Mouse (Mus musculus): Measurements from ENCODE around the gene Btbd11. TPM values are rescaled to one million over a fixed set of nuclear protein-coding genes. Genes with fewer than 3 reads are reported as not detected.

The Btbd11 gene
- polyA plus RNA-seq, 1 experiment: 7.8 TPM

DNA sequence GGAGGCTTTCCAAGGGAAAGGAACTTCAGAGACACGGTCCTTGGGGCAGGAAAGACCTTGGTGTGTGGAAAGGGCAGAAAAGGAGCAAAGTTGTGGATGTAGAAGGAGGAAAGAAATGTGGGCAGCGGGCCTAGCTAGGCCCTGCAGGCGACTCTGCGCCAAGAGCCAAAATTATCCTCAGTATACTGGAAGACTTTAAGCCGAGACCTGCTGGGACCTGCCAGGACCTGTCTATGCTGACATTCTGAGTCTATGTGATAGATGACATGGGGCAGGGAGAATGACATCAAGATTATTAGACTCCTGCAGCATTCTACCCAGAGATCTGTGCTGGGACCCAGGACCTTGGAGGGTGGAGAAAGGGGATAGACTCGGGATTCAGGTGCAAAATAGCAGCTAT lies 234.5 kb downstream of the Btbd11 start:
- no peak overlapping the region for H3K27ac ChIP-seq (ENCODE audit: insufficient read depth, low read length)
- no peaks in the 10 kb centered on the region for H3K36me3 ChIP-seq (ENCODE audit: control insufficient read depth, insufficient read depth, low read length)
- 87% methylated on average over 6 of the region's 6 CpGs for WGBS
- no peak for DNase-seq (ENCODE audit: low read depth in 1 of 2, low spot score in 2 of 2)
- no peak overlapping the region for H3K4me3 ChIP-seq (ENCODE audit: extremely low read depth, insufficient read depth, insufficient read length)
- no peaks in the 10 kb centered on the region; the same call in 1 of the 2 replicates for H3K4me1 ChIP-seq (ENCODE audit: control insufficient read depth, insufficient read depth, insufficient read length)
- no peaks in the 10 kb centered on the region for H3K27me3 ChIP-seq (ENCODE audit: control insufficient read depth, insufficient read depth, low read length)
- TF ChIP-seq CTCF (IDR thresholded peaks at IDR 0.05; ENCODE audit: extremely low read depth, insufficient read depth, insufficient read length, insufficient replicate concordance) (no peak), POLR2A (IDR thresholded peaks at IDR 0.05; ENCODE audit: low read depth, low read length) (no peak)

DNA sequence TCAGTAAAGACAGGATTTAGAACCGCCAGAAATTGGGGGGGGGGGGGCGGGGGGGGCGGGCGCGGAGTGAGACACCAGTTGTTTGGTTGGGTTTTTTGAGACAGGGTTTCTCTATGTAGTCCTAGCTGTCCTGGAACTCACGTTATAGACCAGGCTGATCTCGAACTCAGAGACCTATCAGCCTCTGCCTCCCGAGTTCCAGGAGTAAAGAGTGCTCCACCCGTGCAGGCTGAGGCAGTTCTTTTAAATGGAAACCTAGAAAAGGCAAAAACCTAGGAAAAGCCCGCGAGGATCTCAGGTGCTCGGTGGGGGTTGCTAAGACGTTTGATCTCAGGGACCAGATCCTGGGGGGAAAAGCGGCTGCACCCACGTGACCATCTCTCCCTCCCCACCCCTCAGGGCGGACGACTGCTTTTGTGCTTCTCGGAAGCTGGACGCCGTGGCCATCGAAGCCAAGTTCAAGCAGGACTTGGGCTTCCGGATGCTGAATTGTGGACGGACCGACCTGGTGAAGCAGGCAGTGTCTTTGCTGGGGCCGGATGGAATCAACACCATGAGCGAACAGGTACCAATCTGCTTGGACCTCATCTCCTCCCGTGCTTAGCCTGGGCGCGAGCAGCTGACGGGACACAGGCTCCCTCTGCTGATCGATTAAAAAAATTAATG lies 238.0 kb downstream of the Btbd11 start:
- peak; percentile 48; the same call in 1 of the 2 replicates for TF ChIP-seq CTCF (IDR thresholded peaks at IDR 0.05; ENCODE audit: extremely low read depth, insufficient read depth, insufficient read length, insufficient replicate concordance)
- no peak for TF ChIP-seq POLR2A (IDR thresholded peaks at IDR 0.05; ENCODE audit: low read depth, low read length)
- 6% methylated on average over 31 of the region's 31 CpGs for WGBS
- H3K4me3 ChIP-seq (ENCODE audit: extremely low read depth, insufficient read depth, insufficient read length): peak overlapping the region; percentile 36; the same call in 1 of the 2 replicates

DNA sequence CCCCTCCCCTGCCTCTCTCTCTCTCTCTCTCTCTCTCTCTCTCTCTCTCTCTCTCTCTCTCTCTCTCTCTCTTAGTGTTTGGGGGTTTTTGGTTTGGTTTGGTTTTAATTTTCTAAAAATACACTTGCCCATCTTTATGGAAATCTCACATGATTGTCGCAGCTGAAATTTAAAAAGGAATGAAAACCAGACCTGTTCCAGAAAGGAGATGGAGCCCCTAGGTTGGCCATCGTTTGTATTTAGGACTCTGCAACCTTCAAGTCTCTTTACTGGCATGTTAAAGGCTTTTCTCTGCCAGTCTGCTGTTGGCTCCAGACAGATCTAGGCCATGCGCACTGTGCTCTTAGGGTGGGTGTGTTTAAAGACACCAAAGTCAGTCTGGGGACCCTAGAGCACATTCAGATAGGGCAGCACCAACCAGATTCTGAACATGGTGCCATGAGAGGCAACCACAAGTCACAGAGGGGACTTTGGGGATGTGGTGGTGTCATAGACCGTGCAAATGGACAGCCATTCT lies 238.6 kb downstream of the Btbd11 start:
- H3K27ac ChIP-seq (ENCODE audit: insufficient read depth, low read length): no peak overlapping the region
- 60% methylated on average over 4 of the region's 4 CpGs for WGBS
- TF ChIP-seq POLR2A (IDR thresholded peaks at IDR 0.05; ENCODE audit: low read depth, low read length): no peak
- no peak for TF ChIP-seq CTCF (IDR thresholded peaks at IDR 0.05; ENCODE audit: extremely low read depth, insufficient read depth, insufficient read length, insufficient replicate concordance)

More for the DNA sequence above, 238.0 kb downstream of the Btbd11 start:
- Histone ChIP-seq H3K27me3 (ENCODE audit: control insufficient read depth, insufficient read depth, low read length) (no peaks in the 10 kb centered on the region), H3K36me3 (ENCODE audit: control insufficient read depth, insufficient read depth, low read length) (no peaks in the 10 kb centered on the region), H3K27ac (ENCODE audit: insufficient read depth, low read length) (no peak overlapping the region), H3K4me1 (ENCODE audit: control insufficient read depth, insufficient read depth, insufficient read length) (no peaks in the 10 kb centered on the region; the same call in 1 of the 2 replicates)
- DNase-seq (ENCODE audit: low read depth in 1 of 2, low spot score in 2 of 2): peak in 1 of 2 experiments; percentile 2

DNA sequence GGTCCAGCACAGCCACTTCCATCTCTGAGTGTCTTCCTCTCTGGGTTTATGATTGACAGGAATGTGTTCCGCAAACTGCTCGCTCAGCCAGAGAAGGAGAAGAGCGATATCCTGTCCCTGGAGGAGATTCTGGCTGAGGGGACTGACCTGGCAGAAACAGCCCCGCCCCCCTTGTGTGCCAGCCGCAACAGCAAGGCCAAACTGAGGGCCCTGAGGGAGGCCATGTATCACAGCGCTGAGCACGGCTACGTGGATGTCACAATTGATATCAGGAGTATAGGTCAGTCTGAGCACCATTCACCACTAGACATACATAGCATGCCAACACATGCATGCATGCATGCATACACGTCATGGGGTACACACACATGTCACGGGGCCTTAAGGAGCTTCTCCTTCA lies 245.4 kb downstream of the Btbd11 start:
- 91% methylated on average over 10 of the region's 10 CpGs for WGBS
- no peak for TF ChIP-seq CTCF (IDR thresholded peaks at IDR 0.05; ENCODE audit: extremely low read depth, insufficient read depth, insufficient read length, insufficient replicate concordance)
- TF ChIP-seq POLR2A (IDR thresholded peaks at IDR 0.05; ENCODE audit: low read depth, low read length): no peak
- no peaks in the 10 kb centered on the region for H3K4me1 ChIP-seq (ENCODE audit: control insufficient read depth, insufficient read depth, insufficient read length)

More for the DNA sequence above, 238.6 kb downstream of the Btbd11 start:
- Histone ChIP-seq H3K4me1 (ENCODE audit: control insufficient read depth, insufficient read depth, insufficient read length) (no peaks in the 10 kb centered on the region; the same call in 1 of the 2 replicates), H3K36me3 (ENCODE audit: control insufficient read depth, insufficient read depth, low read length) (no peaks in the 10 kb centered on the region), H3K4me3 (ENCODE audit: extremely low read depth, insufficient read depth, insufficient read length) (no peak overlapping the region), H3K27me3 (ENCODE audit: control insufficient read depth, insufficient read depth, low read length) (no peaks in the 10 kb centered on the region)
- DNase-seq (ENCODE audit: low read depth in 1 of 2, low spot score in 2 of 2): no peak

DNA sequence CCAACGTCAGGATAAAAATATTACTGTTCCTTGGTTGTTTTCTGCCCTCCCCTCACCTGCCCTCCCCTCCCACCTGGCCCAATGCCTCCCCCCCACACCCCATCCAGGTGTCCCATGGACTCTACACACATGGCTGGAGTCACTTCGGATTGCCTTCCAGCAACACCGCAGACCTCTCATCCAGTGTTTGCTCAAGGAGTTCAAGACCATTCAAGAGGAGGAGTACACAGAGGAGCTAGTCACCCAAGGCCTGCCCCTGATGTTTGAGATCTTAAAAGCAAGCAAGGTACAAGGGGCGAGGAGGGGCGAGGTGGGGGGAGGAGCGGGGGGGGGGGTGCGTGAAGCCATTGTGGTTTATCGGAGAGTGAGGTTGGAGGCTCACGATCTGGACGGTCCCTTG lies 247.0 kb downstream of the Btbd11 start:
- Histone ChIP-seq H3K27ac (ENCODE audit: insufficient read depth, low read length) (no peak overlapping the region), H3K36me3 (ENCODE audit: control insufficient read depth, insufficient read depth, low read length) (no peaks in the 10 kb centered on the region), H3K4me3 (ENCODE audit: extremely low read depth, insufficient read depth, insufficient read length) (no peak overlapping the region), H3K4me1 (ENCODE audit: control insufficient read depth, insufficient read depth, insufficient read length) (no peaks in the 10 kb centered on the region), H3K27me3 (ENCODE audit: control insufficient read depth, insufficient read depth, low read length) (no peaks in the 10 kb centered on the region)
- DNase-seq (ENCODE audit: low read depth in 1 of 2, low spot score in 2 of 2): no peak
- TF ChIP-seq CTCF (IDR thresholded peaks at IDR 0.05; ENCODE audit: extremely low read depth, insufficient read depth, insufficient read length, insufficient replicate concordance) (no peak), POLR2A (IDR thresholded peaks at IDR 0.05; ENCODE audit: low read depth, low read length) (no peak)
- 96% methylated on average over 10 of the region's 10 CpGs for WGBS

More for the DNA sequence above, 245.4 kb downstream of the Btbd11 start:
- no peak for DNase-seq (ENCODE audit: low read depth in 1 of 2, low spot score in 2 of 2)
- Histone ChIP-seq H3K4me3 (ENCODE audit: extremely low read depth, insufficient read depth, insufficient read length) (no peak overlapping the region), H3K36me3 (ENCODE audit: control insufficient read depth, insufficient read depth, low read length) (no peaks in the 10 kb centered on the region), H3K27ac (ENCODE audit: insufficient read depth, low read length) (no peak overlapping the region), H3K27me3 (ENCODE audit: control insufficient read depth, insufficient read depth, low read length) (no peaks in the 10 kb centered on the region)

DNA sequence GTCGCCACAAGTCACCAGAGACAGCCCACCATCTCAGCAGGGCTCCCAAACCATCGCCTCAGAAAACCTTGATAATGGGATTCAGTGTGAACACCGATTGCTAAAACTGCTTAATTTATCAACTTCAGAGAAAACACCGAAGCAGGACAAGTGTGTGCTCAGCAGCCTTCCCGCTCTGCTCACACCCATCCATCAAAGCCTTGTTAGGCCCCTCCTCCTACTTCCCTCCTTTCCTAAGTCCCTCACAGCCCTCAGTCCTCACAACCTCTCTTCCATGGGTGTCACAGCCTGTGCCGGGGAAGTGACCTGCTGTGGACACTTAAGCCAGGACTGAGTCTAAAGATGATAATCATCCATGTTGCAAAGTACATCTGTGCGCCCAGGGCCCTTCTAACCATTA lies 251.0 kb downstream of the Btbd11 start:
- Histone ChIP-seq H3K27ac (ENCODE audit: insufficient read depth, low read length) (no peak overlapping the region), H3K4me3 (ENCODE audit: extremely low read depth, insufficient read depth, insufficient read length) (no peak overlapping the region), H3K36me3 (ENCODE audit: control insufficient read depth, insufficient read depth, low read length) (no peaks in the 10 kb centered on the region), H3K27me3 (ENCODE audit: control insufficient read depth, insufficient read depth, low read length) (no peaks in the 10 kb centered on the region), H3K4me1 (ENCODE audit: control insufficient read depth, insufficient read depth, insufficient read length) (no peaks in the 10 kb centered on the region)
- WGBS: 55% methylated on average over 7 of the region's 7 CpGs
- no peak for TF ChIP-seq CTCF (IDR thresholded peaks at IDR 0.05; ENCODE audit: extremely low read depth, insufficient read depth, insufficient read length, insufficient replicate concordance)
- no peak for TF ChIP-seq POLR2A (IDR thresholded peaks at IDR 0.05; ENCODE audit: low read depth, low read length)
- no peak for DNase-seq (ENCODE audit: low read depth in 1 of 2, low spot score in 2 of 2)

DNA sequence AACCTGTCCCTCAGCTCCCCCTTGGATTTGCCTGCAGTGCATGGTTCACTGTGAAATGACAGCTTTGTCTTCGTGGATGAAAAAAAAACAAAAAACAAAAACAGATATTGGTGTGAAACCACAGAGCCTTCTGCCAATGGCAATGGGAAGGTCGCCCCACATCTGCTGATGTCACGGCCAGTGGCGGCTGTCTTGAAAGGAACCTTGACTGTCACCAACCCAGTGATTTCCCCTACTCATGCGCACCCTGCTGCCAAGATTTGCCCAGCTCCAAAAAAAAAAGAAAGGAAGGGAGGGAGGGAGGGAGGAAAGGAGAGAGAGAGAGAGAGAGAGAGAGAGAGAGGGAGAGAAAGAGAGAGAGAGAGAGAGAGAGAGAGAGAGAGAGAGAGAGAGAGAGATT lies 251.5 kb downstream of the Btbd11 start:
- no peak overlapping the region for H3K27ac ChIP-seq (ENCODE audit: insufficient read depth, low read length)
- no peak overlapping the region for H3K4me3 ChIP-seq (ENCODE audit: extremely low read depth, insufficient read depth, insufficient read length)
- H3K4me1 ChIP-seq (ENCODE audit: control insufficient read depth, insufficient read depth, insufficient read length): no peaks in the 10 kb centered on the region
- TF ChIP-seq CTCF (IDR thresholded peaks at IDR 0.05; ENCODE audit: extremely low read depth, insufficient read depth, insufficient read length, insufficient replicate concordance) (no peak), POLR2A (IDR thresholded peaks at IDR 0.05; ENCODE audit: low read depth, low read length) (no peak)
- WGBS: 61% methylated on average over 5 of the region's 5 CpGs
- no peaks in the 10 kb centered on the region for H3K36me3 ChIP-seq (ENCODE audit: control insufficient read depth, insufficient read depth, low read length)
- DNase-seq (ENCODE audit: low read depth in 1 of 2, low spot score in 2 of 2): no peak
- H3K27me3 ChIP-seq (ENCODE audit: control insufficient read depth, insufficient read depth, low read length): no peaks in the 10 kb centered on the region

Data from spleen, adult 2 months (tissue).